Mouse (Mus musculus) neural tube, embryonic 11.5 days (tissue): ENCODE measurements at regions not wholly inside any gene's neighbourhood (a gene's known extent, or its start where the extent isn't known, plus 50 kb on each side); places are given as distances from the start of the nearest gene placed in this dataset.
A peak's percentile ranks its signal among the peaks of the same experiment; 100 is the strongest.

Experiments
- ATAC-seq: fragments of 200-750 bp; cut with Nextera tagmentation; 2 replicates; pipeline ENCODE4 v1.8.0; 2017; ENCODE audit warnings: moderate number of reproducible peaks, mild to moderate bottlenecking, moderate TSS enrichment, moderate library complexity; ENCODE audit not compliant: insufficient read depth, low FRiP score, low TSS enrichment
- DNase-seq: peaks from one replicate; pipeline ENCODE4 v3.0.0-alpha.2; 2015; ENCODE audit warnings: low spot score
- H3K27ac ChIP-seq: fragments of 300-500 bp; sonication (generic); 2 replicates; pipeline ENCODE4 v1.5.1; 2014; ENCODE audit warnings: low read depth, mild to moderate bottlenecking, low read length
- H3K27me3 ChIP-seq: fragments of 300-500 bp; sonication (generic); 2 replicates; pipeline ENCODE4 v1.6.1; 2014; ENCODE audit warnings: mild to moderate bottlenecking, low read length, mixed read lengths; ENCODE audit not compliant: control insufficient read depth, insufficient read depth
- H3K36me3 ChIP-seq: fragments of 300-500 bp; sonication (generic); 2 replicates; pipeline ENCODE4 v1.6.1; 2014; ENCODE audit warnings: mild to moderate bottlenecking, low read length, moderate library complexity, mixed read lengths; ENCODE audit not compliant: control insufficient read depth, insufficient read depth
- H3K4me1 ChIP-seq: fragments of 300-500 bp; sonication (generic); 2 replicates; pipeline ENCODE4 v1.6.1; 2014; ENCODE audit warnings: low read length, mixed read lengths; ENCODE audit not compliant: control insufficient read depth, insufficient read depth
- H3K4me2 ChIP-seq: fragments of 300-500 bp; sonication (generic); 2 replicates; pipeline ENCODE4 v1.6.1; 2014; ENCODE audit warnings: low read depth, mild to moderate bottlenecking, moderate library complexity
- H3K4me3 ChIP-seq: fragments of 300-500 bp; sonication (generic); 2 replicates; pipeline ENCODE4 v1.5.1; 2014; ENCODE audit warnings: low read depth, low read length
- H3K9ac ChIP-seq: fragments of 300-500 bp; sonication (generic); 2 replicates; pipeline ENCODE4 v1.6.1; 2014; ENCODE audit warnings: mild to moderate bottlenecking, low read length
- H3K9me3 ChIP-seq: fragments of 300-500 bp; sonication (generic); 2 replicates; pipeline ENCODE4 v1.6.1; 2016; ENCODE audit warnings: low read length; ENCODE audit not compliant: control insufficient read depth
- WGBS: fragments of 180-500 bp; shearing (Covaris S2); extraction: QIAGEN DNeasy Blood & Tissue Kit; methylation state at CpG from one replicate; pipeline ENCODE4 v1.1.7; 2014; 5-methylcytosine and 5-hydroxymethylcytosine counted together

- no peak for ATAC-seq
- H3K4me2 ChIP-seq, result no peak overlapping the region
- no peaks in the 10 kb centered on the region for H3K27me3 ChIP-seq
- no peak overlapping the region for H3K27ac ChIP-seq
- no peaks in the 10 kb centered on the region for H3K36me3 ChIP-seq
- H3K9me3 ChIP-seq, result no peaks in the 10 kb centered on the region
- no peak overlapping the region for H3K4me3 ChIP-seq
- H3K9ac ChIP-seq, result no peak overlapping the region
- DNase-seq, result no peak
- H3K4me1 ChIP-seq, result no peaks in the 10 kb centered on the region
- 84% methylated on average over 1 of the region's 1 CpGs for WGBS
Observed at GRCm38 (mm10) chr16:84100444-84100843, 414.5 kb upstream of the A730009L09Rik start.

- H3K4me1 ChIP-seq, result no peaks in the 10 kb centered on the region
- H3K27ac ChIP-seq, result no peak overlapping the region
- 84% methylated on average over 5 of the region's 5 CpGs for WGBS
- DNase-seq (no peak), ATAC-seq (no peak)
- H3K27me3 ChIP-seq, result no peaks in the 10 kb centered on the region
- no peaks in the 10 kb centered on the region for H3K36me3 ChIP-seq
- H3K4me3 ChIP-seq, result no peak overlapping the region
- H3K4me2 ChIP-seq, result no peak overlapping the region
- no peak overlapping the region for H3K9ac ChIP-seq
- H3K9me3 ChIP-seq, result no peaks in the 10 kb centered on the region
Observed at GRCm38 (mm10) chr16:84111610-84112009, 403.3 kb upstream of the A730009L09Rik start.

- no peak for ATAC-seq
Observed at GRCm38 (mm10) chr16:84117556-84117955, 397.4 kb upstream of the A730009L09Rik start.

GRCm38 (mm10) chr16:84135651-84136200, 379.2 kb upstream of the A730009L09Rik start:
- ATAC-seq, result 0 out of 2 replicates have a peak, but pooled peaks have one; percentile 27
- no peak overlapping the region for H3K4me2 ChIP-seq
- 76% methylated on average over 4 of the region's 4 CpGs for WGBS

More at GRCm38 (mm10) chr16:84117556-84117955, 397.4 kb upstream of the A730009L09Rik start:
- Histone ChIP-seq H3K4me3 (no peak overlapping the region), H3K36me3 (no peaks in the 10 kb centered on the region), H3K4me1 (no peaks in the 10 kb centered on the region), H3K9me3 (no peaks in the 10 kb centered on the region), H3K27me3 (no peaks in the 10 kb centered on the region), H3K27ac (no peak overlapping the region), H3K9ac (no peak overlapping the region), H3K4me2 (no peak overlapping the region)
- WGBS, result 87% methylated on average over 3 of the region's 3 CpGs
- no peak for DNase-seq

DNA sequence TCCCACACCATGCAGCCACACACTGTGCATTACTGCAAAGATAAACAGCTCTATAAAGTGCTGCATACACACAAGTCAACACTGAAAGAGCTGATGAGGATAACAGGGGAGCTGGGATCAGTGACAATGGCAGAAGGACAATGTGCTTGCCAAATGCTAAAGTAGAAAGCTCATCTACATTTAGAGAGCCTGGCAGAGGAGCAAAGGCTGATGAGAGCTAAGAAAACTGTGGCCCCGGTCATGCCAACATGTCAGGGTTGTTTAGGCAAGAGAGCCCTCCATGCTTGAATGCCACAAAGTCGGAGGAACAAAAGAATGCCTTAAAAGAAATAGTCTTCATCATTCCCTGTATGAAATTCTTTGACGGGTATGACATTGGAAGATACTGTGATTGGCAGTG, 363.0 kb upstream of the A730009L09Rik start:
- H3K27me3 ChIP-seq, result no peaks in the 10 kb centered on the region
- no peaks in the 10 kb centered on the region for H3K4me1 ChIP-seq
- no peak for DNase-seq
- 77% methylated on average over 3 of the region's 3 CpGs for WGBS
- H3K9ac ChIP-seq, result no peak overlapping the region
- no peak overlapping the region for H3K27ac ChIP-seq
- no peak overlapping the region for H3K4me3 ChIP-seq
- H3K4me2 ChIP-seq, result no peak overlapping the region
- H3K9me3 ChIP-seq, result no peaks in the 10 kb centered on the region
- no peaks in the 10 kb centered on the region for H3K36me3 ChIP-seq
- no peak for ATAC-seq

More at GRCm38 (mm10) chr16:84135651-84136200, 379.2 kb upstream of the A730009L09Rik start:
- no peaks in the 10 kb centered on the region for H3K9me3 ChIP-seq
- no peak overlapping the region for H3K4me3 ChIP-seq
- H3K9ac ChIP-seq, result no peak overlapping the region
- H3K27ac ChIP-seq, result no peak overlapping the region
- no peaks in the 10 kb centered on the region for H3K27me3 ChIP-seq
- no peaks in the 10 kb centered on the region for H3K4me1 ChIP-seq
- no peak for DNase-seq
- H3K36me3 ChIP-seq, result no peaks in the 10 kb centered on the region

DNA sequence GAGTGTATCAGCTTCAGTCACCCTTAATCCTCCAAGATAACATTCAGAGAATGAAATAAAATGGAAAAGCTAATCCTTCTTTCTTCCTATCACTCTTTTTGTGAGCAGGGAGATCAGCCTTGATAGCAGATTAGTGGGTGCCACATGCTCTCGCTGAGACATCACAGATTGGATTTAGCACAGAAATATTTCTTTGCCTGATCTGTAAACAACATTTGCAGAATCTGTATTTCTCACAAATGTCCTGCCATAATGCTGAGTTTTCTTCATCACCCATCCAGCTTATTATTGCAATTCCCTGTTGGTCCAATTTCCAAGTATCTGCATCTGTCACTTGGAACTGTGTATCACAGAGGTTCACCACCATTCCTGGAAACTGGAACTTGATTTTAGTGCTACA, 342.8 kb upstream of the A730009L09Rik start:
- Histone ChIP-seq H3K4me3 (no peak overlapping the region), H3K27ac (no peak overlapping the region), H3K9ac (no peak overlapping the region), H3K27me3 (no peaks in the 10 kb centered on the region), H3K4me2 (no peak overlapping the region), H3K9me3 (no peaks in the 10 kb centered on the region), H3K36me3 (no peaks in the 10 kb centered on the region), H3K4me1 (no peaks in the 10 kb centered on the region)
- DNase-seq, result no peak
- 90% methylated on average over 1 of the region's 1 CpGs for WGBS
- no peak for ATAC-seq
